Mouse (Mus musculus) heart, adult 2 months (tissue): ENCODE data around the gene Zfp932. TPM values are rescaled to one million over a fixed set of nuclear protein-coding genes. Genes with fewer than 3 reads are reported as not detected.
"Not testable (repeated sequence)": the region's sequence is repeated elsewhere in the genome, so short reads cannot be mapped to it uniquely, and the experiment has no call there.

Experiments
- DNase-seq, 2 experiments: peaks; one replicate each; pipeline ENCODE4 v3.0.0; 2021
- H3K27ac ChIP-seq: fragments of 200-600 bp; 2 replicates; pipeline ENCODE4 v1.8.1; 2022
- H3K27me3 ChIP-seq: fragments of 200-500 bp; 2 replicates; pipeline ENCODE4 v1.6.1; 2012; ENCODE audit warnings: mild to moderate bottlenecking, low read length, inconsistent platforms, mixed read lengths; ENCODE audit not compliant: control insufficient read depth, insufficient read depth
- H3K36me3 ChIP-seq: fragments of 200-500 bp; 2 replicates; pipeline ENCODE4 v1.6.1; 2012; ENCODE audit warnings: low read length, inconsistent platforms; ENCODE audit not compliant: control insufficient read depth, insufficient read depth
- H3K4me1 ChIP-seq: fragments of 200-500 bp; 2 replicates; pipeline ENCODE4 v1.6.1; 2011; ENCODE audit warnings: low read length; ENCODE audit not compliant: control insufficient read depth, insufficient read depth
- H3K4me3 ChIP-seq: fragments of 200-600 bp; 2 replicates; pipeline ENCODE4 v1.8.1; 2022
- H3K79me2 ChIP-seq: fragments of 200-500 bp; replicated peaks from 2 replicates; pipeline ENCODE4 v1.6.1; 2012; ENCODE audit warnings: mild to moderate bottlenecking, inconsistent platforms, low read length, moderate library complexity, mixed read lengths; ENCODE audit not compliant: control insufficient read depth, insufficient read depth
- H3K9ac ChIP-seq: fragments of 200-500 bp; 2 replicates; pipeline ENCODE4 v1.6.1; 2012; ENCODE audit warnings: low read depth, mild to moderate bottlenecking, control low read depth, inconsistent platforms, low read length, mixed read lengths
- CTCF ChIP-seq: fragments of 200-600 bp; IDR thresholded peaks from 2 replicates; pipeline ENCODE4 v1.8.1; 2022; ENCODE audit warnings: antibody characterized with exemption, mild to moderate bottlenecking, moderate library complexity
- EP300 ChIP-seq: fragments of 200-500 bp; IDR thresholded peaks from 2 replicates; pipeline ENCODE4 v1.6.1; 2011; ENCODE audit warnings: low read depth, low read length, control low read depth; ENCODE audit not compliant: insufficient read depth
- POLR2A ChIP-seq: fragments of 200-500 bp; IDR thresholded peaks from 2 replicates; pipeline ENCODE4 v1.6.1; 2011; ENCODE audit warnings: mild to moderate bottlenecking, low read depth, low read length, control low read depth; ENCODE audit not compliant: insufficient read depth
- WGBS: fragments of 180-500 bp; shearing (Covaris S2); methylation state at CpG from one replicate; pipeline ENCODE4 v1.1.7; 2018; 5-methylcytosine and 5-hydroxymethylcytosine counted together
- intact Hi-C: fragments of 180-260 bp; cut with DNase I; formaldehyde crosslinking; loops from one replicate; pipeline ENCODE4 v1.15.1; 2025
- polyA plus RNA-seq: library from polyadenylated mRNA; depleted of rRNA; stranded (reverse); fragments of >200 nt; gene quantifications from 2 replicates; pipeline ENCODE4 v1.2.3, GENCODE M21; 2012; rRNA removed
- total RNA-seq, 2 experiments: library from RNA; stranded (reverse); gene quantifications; 2 replicates each; pipeline ENCODE4 v1.2.3; 2021

Gene Zfp932
- total and polyA plus RNA-seq, 3 experiments: 2.5 to 7.6 (median 6.6) TPM

GRCm38 (mm10) chr5:110023694-110024427 is 27.5 kb downstream of the Zfp932 start:
- intact Hi-C loops: loop anchor here (10.0 kb wide), 2 partner anchors 419 to 519 kb away; no protein-coding TSS in a partner anchor
- not testable (repeated sequence) for H3K36me3 ChIP-seq, H3K9ac ChIP-seq, H3K4me1 ChIP-seq, H3K27ac ChIP-seq, H3K4me3 ChIP-seq, H3K79me2 ChIP-seq, H3K27me3 ChIP-seq
- peak; percentile 68 for TF ChIP-seq CTCF
- 23% methylated on average over 8 of the region's 8 CpGs for WGBS
- DNase-seq: peak; percentile 9 to 21

GRCm38 (mm10) chr5:110057637-110058408 is 61.5 kb downstream of the Zfp932 start:
- no peaks in the 10 kb centered on the region for H3K36me3 ChIP-seq
- peak overlapping the region; percentile 85 for H3K4me3 ChIP-seq
- intact Hi-C loops: loop anchor here (5.0 to 10.0 kb wide), 4 partner anchors 34 to 133 kb away; partner anchors contain the start of genes Chfr, Gm15446, Gm35315 and Zfp932
- TF ChIP-seq CTCF (no peak), EP300 (0 out of 2 replicates have a peak, but pooled peaks have one; percentile 6), POLR2A (peak; percentile 58)
- no peaks in the 10 kb centered on the region for H3K79me2 ChIP-seq
- 1% methylated on average over 19 of the region's 19 CpGs for WGBS
- H3K27ac ChIP-seq: peak overlapping the region; percentile 79
- H3K4me1 ChIP-seq: no peaks in the 10 kb centered on the region
- no peaks in the 10 kb centered on the region for H3K27me3 ChIP-seq
- H3K9ac ChIP-seq: peak overlapping the region; percentile 77
- peak; percentile 87 to 91 for DNase-seq

Other genes starting within 250 kb of the Zfp932 start
- 1 to 10 TPM in 1 of 2 experiments, under 1 TPM in 1; 0.99 to 1.6 TPM for gene 4930522L14Rik, start 244.6 kb upstream of the Zfp932 start, total RNA-seq
- gene 4930522L14Rik, start 244.6 kb upstream of the Zfp932 start, polyA plus RNA-seq: 0.09 and 1.6 TPM in 2 replicates
- 1 to 10 TPM; 2.9 to 3.1 TPM for gene Gm15446, start 73.1 kb upstream of the Zfp932 start, total RNA-seq
- 1.2 and 2.0 TPM in 2 replicates for gene Gm15446, start 73.1 kb upstream of the Zfp932 start, polyA plus RNA-seq
- 1 to 10 TPM in 1 of 2 experiments, under 1 TPM in 1; 0.98 to 3.1 TPM for gene Gm17655, start 76.0 kb downstream of the Zfp932 start, total RNA-seq
- gene Gm17655, start 76.0 kb downstream of the Zfp932 start, polyA plus RNA-seq: 0.12 and 0.53 TPM in 2 replicates
- not detected for gene Gm35315, start 97.9 kb downstream of the Zfp932 start, total RNA-seq
- gene Gm35315, start 97.9 kb downstream of the Zfp932 start, polyA plus RNA-seq: 0.06 TPM in 1 of 2 replicates, not detected in the other
- gene Plcxd1, start 103.4 kb downstream of the Zfp932 start, total RNA-seq: not detected
- 0.06 and 0.64 TPM in 2 replicates for gene Plcxd1, start 103.4 kb downstream of the Zfp932 start, polyA plus RNA-seq
- 10 to 100 TPM; 26.0 to 27.3 TPM for gene Gtpbp6, start 111.7 kb downstream of the Zfp932 start, total RNA-seq
- gene Gtpbp6, start 111.7 kb downstream of the Zfp932 start, polyA plus RNA-seq: 33.5 and 36.6 TPM in 2 replicates
- 1 to 10 TPM; 2.2 to 3.3 TPM for gene Zfp605, start 113.6 kb downstream of the Zfp932 start, total RNA-seq
- gene Zfp605, start 113.6 kb downstream of the Zfp932 start, polyA plus RNA-seq: 0.68 and 1.2 TPM in 2 replicates
- 10 to 100 TPM; 11.3 to 14.5 TPM for gene Chfr, start 139.3 kb downstream of the Zfp932 start, total RNA-seq
- gene Chfr, start 139.3 kb downstream of the Zfp932 start, polyA plus RNA-seq: 16.2 and 21.7 TPM in 2 replicates
- gene Golga3, start 180.2 kb downstream of the Zfp932 start, total RNA-seq: 10 to 100 TPM; 47.2 to 53.6 TPM
- 9.8 and 18.8 TPM in 2 replicates for gene Golga3, start 180.2 kb downstream of the Zfp932 start, polyA plus RNA-seq
- gene Ankle2, start 234.5 kb downstream of the Zfp932 start, total RNA-seq: 10 to 100 TPM; 27.5 to 32.7 TPM
- 6.7 and 10.0 TPM in 2 replicates for gene Ankle2, start 234.5 kb downstream of the Zfp932 start, polyA plus RNA-seq